9 mouse cellular contexts compared by ENCODE assay signal in the genomic region with DNA sequence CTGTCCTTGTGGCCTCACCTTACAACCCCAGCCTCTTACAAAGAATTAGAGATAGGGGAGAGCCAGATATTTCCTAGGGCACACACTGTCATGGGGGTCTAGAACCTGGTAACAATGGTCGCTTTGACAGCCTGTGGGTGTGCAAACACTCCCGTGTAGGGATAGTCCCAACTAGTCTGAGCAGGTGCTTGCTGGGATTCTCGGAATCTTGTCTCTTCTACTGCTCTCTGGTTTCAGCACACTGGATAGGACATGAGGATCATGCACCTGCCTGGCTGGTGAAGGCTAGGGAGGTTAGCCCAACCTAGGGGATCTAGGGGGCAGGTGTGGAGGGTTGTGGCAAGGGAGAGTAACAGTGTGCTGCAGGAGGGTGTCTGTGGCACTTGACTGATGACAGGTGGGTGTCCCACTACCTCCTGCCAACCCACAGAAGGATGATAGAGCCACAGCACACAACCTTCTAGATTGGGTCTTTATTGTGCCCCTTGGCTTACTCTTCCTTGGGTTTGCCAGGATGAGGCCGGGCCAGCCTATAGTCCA. TPM values are rescaled to one million over a fixed set of nuclear protein-coding genes. Genes with fewer than 3 reads are reported as not detected.
DNase-seq lines count a peak whose midpoint lies in the region; ATAC-seq and TF ChIP-seq lines count a peak whose summit lies in the region.
"Had no signal": no experiment of that assay in that cellular context is flagged by ENCODE, and none has a peak within 500 bp of the region (broad histone marks: within the 10 kb centered on the region; RNA-seq: fewer than 3 reads in every experiment).

No protein-coding gene starts in this region.

- no peak for DNase-seq in heart, adult 9 months (ENCODE audit: low spot score in 2 of 2)
- no peak for DNase-seq in hindbrain, postnatal 0 days (ENCODE audit: low spot score)
- DNase-seq in adrenal gland, postnatal 4 days (ENCODE audit: low spot score in 2 of 2), result no peak

- TF ChIP-seq POLR2A in myocyte (IDR thresholded peaks at IDR 0.05; ENCODE audit: insufficient read length, low read depth), result no peak

- no peak for TF ChIP-seq CTCF in hindbrain, postnatal 0 days (IDR thresholded peaks at IDR 0.05; ENCODE audit: low read depth)

- H3K79me2 ChIP-seq in myocyte (ENCODE audit: control insufficient read depth, insufficient read depth), result no peaks in the 10 kb centered on the region

- peaks cover 20 to 24% of the 10 kb centered on the region in 2 experiments for H3K4me1 ChIP-seq in heart, embryonic 14.5 days (ENCODE audit: control insufficient read depth in 2 of 2, insufficient read depth in 2 of 2, low read length in 2 of 2)
- peaks cover 15% of the 10 kb centered on the region for H3K4me1 ChIP-seq in embryonic facial prominence, embryonic 12.5 days
- H3K4me1 ChIP-seq in hindbrain, postnatal 0 days (ENCODE audit: insufficient read depth, low read length), result peaks cover 12% of the 10 kb centered on the region

- no peaks in the 10 kb centered on the region for H3K36me3 ChIP-seq in heart, embryonic 14.5 days (ENCODE audit: control insufficient read depth, insufficient read depth, low read length)
- no peaks in the 10 kb centered on the region for H3K36me3 ChIP-seq in embryonic facial prominence, embryonic 12.5 days
- H3K36me3 ChIP-seq in hindbrain, postnatal 0 days (ENCODE audit: insufficient read depth, low read length), result no peaks in the 10 kb centered on the region
- H3K36me3 ChIP-seq in myocyte (ENCODE audit: control insufficient read depth, insufficient read depth), result no peaks in the 10 kb centered on the region

- H3K4me3 ChIP-seq in heart, embryonic 14.5 days (ENCODE audit: control insufficient read depth in 1 of 2, insufficient read depth in 1 of 2, low read depth in 1 of 2, low read length in 2 of 2), result no peak overlapping the region
- H3K4me3 ChIP-seq in embryonic facial prominence, embryonic 12.5 days, result no peak overlapping the region
- no peak overlapping the region for H3K4me3 ChIP-seq in hindbrain, postnatal 0 days (ENCODE audit: low read length)
- H3K4me3 ChIP-seq in myocyte, result no peak overlapping the region

- no peak for ATAC-seq in heart, embryonic 14.5 days (ENCODE audit: insufficient number of reproducible peaks, insufficient read depth, low FRiP score, low read depth)
- ATAC-seq in embryonic facial prominence, embryonic 12.5 days (ENCODE audit: insufficient number of reproducible peaks, insufficient read depth, low FRiP score, low TSS enrichment), result no peak
- ATAC-seq in hindbrain, postnatal 0 days, result 0 out of 2 replicates have a peak, but pooled peaks have one; percentile 0
- ATAC-seq in erythroblast, adult 5-6 weeks (replicated peaks; ENCODE audit: low FRiP score, poor library complexity, severe bottlenecking), result no peak
- ATAC-seq in activated CD4-positive, CD25-positive, alpha-beta regulatory T cell, adult 4 months, result no peak

- peak overlapping the region; percentile 75 for H3K9ac ChIP-seq in heart, embryonic 14.5 days (ENCODE audit: low read length)
- 0 out of 2 replicates have a peak overlapping the region, but pooled peaks have one; percentile 46 for H3K9ac ChIP-seq in embryonic facial prominence, embryonic 12.5 days
- no peak overlapping the region for H3K9ac ChIP-seq in hindbrain, postnatal 0 days (replicated peaks; ENCODE audit: low read length)

- H3K27me3 ChIP-seq in heart, embryonic 14.5 days (ENCODE audit: control insufficient read depth, insufficient read depth, low read length), result no peaks in the 10 kb centered on the region
- no peaks in the 10 kb centered on the region for H3K27me3 ChIP-seq in embryonic facial prominence, embryonic 12.5 days
- no peaks in the 10 kb centered on the region for H3K27me3 ChIP-seq in hindbrain, postnatal 0 days (ENCODE audit: insufficient read depth, low read length)
- H3K27me3 ChIP-seq in myocyte (ENCODE audit: control insufficient read depth, insufficient read depth, insufficient read length), result no peaks in the 10 kb centered on the region

- 0 out of 2 replicates have a peak overlapping the region, but pooled peaks have one; percentile 50 for H3K4me2 ChIP-seq in heart, embryonic 14.5 days (ENCODE audit: low read length)
- no peak overlapping the region for H3K4me2 ChIP-seq in embryonic facial prominence, embryonic 12.5 days (replicated peaks)
- no peak overlapping the region for H3K4me2 ChIP-seq in hindbrain, postnatal 0 days (ENCODE audit: low read depth, low read length)
- peak overlapping the region; percentile 69 for H3K4me2 ChIP-seq in myocyte (ENCODE audit: low read depth)

- H3ac ChIP-seq in myocyte (ENCODE audit: control insufficient read depth, insufficient read length), result no peak overlapping the region

- WGBS in heart, embryonic 14.5 days, result 78% methylated on average over 4 of the region's 4 CpGs
- 76% methylated on average over 4 of the region's 4 CpGs for WGBS in embryonic facial prominence, embryonic 12.5 days
- WGBS in hindbrain, postnatal 0 days, result 87% methylated on average over 4 of the region's 4 CpGs

- 0 out of 2 replicates have a peak, but pooled peaks cover 4% of the 10 kb centered on the region for H3K9me3 ChIP-seq in heart, embryonic 14.5 days (ENCODE audit: control insufficient read depth, low read length)
- H3K9me3 ChIP-seq in embryonic facial prominence, embryonic 12.5 days, result no peaks in the 10 kb centered on the region
- no peaks in the 10 kb centered on the region for H3K9me3 ChIP-seq in hindbrain, postnatal 0 days (ENCODE audit: low read length)

- peak overlapping the region; percentile 90 to 94 for H3K27ac ChIP-seq in heart, embryonic 14.5 days (replicated peaks in 1 of 2; ENCODE audit: control insufficient read depth in 1 of 2, insufficient read depth in 1 of 2, low read depth in 2 of 2, low read length in 2 of 2)
- peak overlapping the region; percentile 95 for H3K27ac ChIP-seq in embryonic facial prominence, embryonic 12.5 days
- H3K27ac ChIP-seq in hindbrain, postnatal 0 days, result peak overlapping the region; percentile 83

TF ChIP-seq in myocyte, 11 proteins besides CTCF, POLR2A, EP300 and RAD21:
- TF ChIP-seq MYOG (IDR thresholded peaks at IDR 0.05; ENCODE audit: control insufficient read depth in 1 of 3, insufficient read depth in 1 of 3, insufficient read length in 2 of 3, low read depth in 2 of 3) (peak in 2 of 3 experiments; percentile 44 to 83), SRF (IDR thresholded peaks at IDR 0.05; ENCODE audit: control insufficient read depth, insufficient read length, low read depth) (no peak), MYOD1 (IDR thresholded peaks at IDR 0.05; ENCODE audit: control insufficient read depth in 1 of 3, insufficient read length in 2 of 3, low read depth in 2 of 3) (peak in 2 of 3 experiments; percentile 59 to 79)

RNA-seq across cellular contexts. Expression of a gene that starts 2.5 kb away (rescaled TPM):
- polyA plus RNA-seq in heart, embryonic 14.5 days (2014; fragmentation: Nextera tagmentation; extraction: Ambion mirVana), result 0.23 TPM in 1 of 2 replicates, not detected in the other
- 0.89 TPM in 1 of 2 replicates, not detected in the other for polyA plus RNA-seq in embryonic facial prominence, embryonic 12.5 days (2016; fragmentation: Nextera tagmentation; extraction: Ambion mirVana)
- 1.6 TPM in 1 of 2 replicates, not detected in the other for total RNA-seq in hindbrain, postnatal 0 days (2014; rRNA removed)
- 0.20 TPM in 1 of 2 replicates, not detected in the other for polyA plus RNA-seq in hindbrain, postnatal 0 days (2015; fragmentation: Nextera tagmentation; extraction: Ambion mirVana)
- not detected for polyA plus RNA-seq in myocyte (2012; fragmentation: generic; extraction: Trizol)
- under 1 TPM in 1 of 2 experiments, not detected in 1; 0.45 TPM for total RNA-seq in adrenal gland, postnatal 4 days (2021)
- not detected in 2 replicates for total RNA-seq in erythroblast, adult 5-6 weeks (2015; ENCODE audit: low replicate concordance)
- not detected in 2 replicates for total RNA-seq in erythroblast, adult 5-6 weeks (2017; ENCODE audit: low replicate concordance)
- polyA plus RNA-seq in activated CD4-positive, CD25-positive, alpha-beta regulatory T cell, adult 4 months (2017; shearing (Covaris generic)), result not detected
- total RNA-seq: left cerebral cortex, postnatal 4 days had no signal

Comparison
In these comparisons a context has a peak if more than half of its experiments do, and no peak if none do; other contexts are left out.
1. H3K4me2 ChIP-seq: peak in heart, embryonic 14.5 days (single experiment) and myocyte (single experiment); none in embryonic facial prominence, embryonic 12.5 days (single experiment) and hindbrain, postnatal 0 days (single experiment).
2. Peak in every context shown above with its lines, with median percentiles within 50 percentile points of each other: H3K27ac ChIP-seq.